Mouse (Mus musculus) ES-Bruce4 (cell line): ENCODE data around the gene Mlx.

Experiments used
- CTCF ChIP-seq: IDR thresholded peaks from one replicate; pipeline ENCODE4 v1.8.1; 2011; ENCODE audit warnings: low read depth, low read length
- EP300 ChIP-seq: IDR thresholded peaks from 2 replicates; pipeline ENCODE4 v1.6.1; 2011; ENCODE audit warnings: low read depth, low read length; ENCODE audit not compliant: insufficient read depth
- POLR2A ChIP-seq: IDR thresholded peaks from one replicate; pipeline ENCODE4 v1.8.1; 2011; ENCODE audit warnings: low read length; ENCODE audit not compliant: insufficient read depth

- TF ChIP-seq EP300 (no peak), CTCF (no peak), POLR2A (no peak)
These were observed 46.0 kb downstream of the Mlx start for GRCm38 (mm10) chr11:101133037-101133436.
